Mouse (Mus musculus) gastrocnemius, postnatal 14 days (tissue): Measurements from ENCODE around the gene Efemp2. TPM values are rescaled to one million over a fixed set of nuclear protein-coding genes. Genes with fewer than 3 reads are reported as not detected.

Experiments used
- DNase-seq: peaks from one replicate; pipeline ENCODE4 v3.0.0; 2021; ENCODE audit warnings: mixed read lengths
- intact Hi-C: fragments of 180-260 bp; cut with DNase I; formaldehyde crosslinking; loops from one replicate; pipeline ENCODE4 v1.15.1; 2025; ENCODE audit warnings: low total_unique reads
- total RNA-seq, 2 experiments: library from RNA; stranded (reverse); gene quantifications; 2 replicates each; pipeline ENCODE4 v1.2.3; 2021

Gene Efemp2
- total RNA-seq, 2 experiments from 2014 or later: 14.8 to 21.3 TPM

DNA sequence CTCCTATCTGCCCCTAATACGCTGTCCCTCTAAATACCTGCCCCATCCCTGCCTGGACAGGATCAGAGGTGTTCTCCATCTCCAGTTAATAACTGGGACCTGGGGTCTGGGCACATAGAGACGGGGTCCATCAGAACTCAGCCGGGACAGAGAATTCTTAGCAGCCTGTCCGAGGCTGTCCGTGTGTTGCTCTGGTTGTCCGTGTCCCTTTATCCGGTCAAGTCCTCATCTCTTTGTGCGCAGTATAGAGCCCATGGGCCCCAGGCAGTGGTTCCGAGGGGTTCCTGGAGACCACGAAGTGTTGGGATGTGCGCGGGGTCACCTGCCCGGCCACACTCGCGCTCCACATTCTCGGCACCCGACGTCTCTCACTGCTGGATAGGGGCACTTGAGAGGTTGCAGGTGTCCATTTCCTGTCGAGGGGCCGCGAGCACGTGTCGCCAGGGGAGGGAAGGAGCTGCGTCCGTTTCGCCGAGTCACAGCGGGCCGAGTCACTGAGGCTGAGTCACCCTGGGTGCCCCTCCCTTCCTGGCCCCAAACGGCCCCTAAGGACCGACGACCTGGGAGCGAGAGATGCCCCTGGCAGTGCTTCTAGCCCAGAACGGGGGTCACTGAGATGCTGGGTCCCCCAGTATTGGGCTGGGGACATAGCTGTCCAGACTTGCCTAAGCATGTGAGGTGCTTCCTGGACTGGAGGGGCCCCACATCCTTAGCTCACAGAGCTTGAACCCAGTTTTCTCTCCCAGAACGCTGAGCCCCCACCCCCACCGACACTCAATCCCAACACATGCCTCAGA lies 25.2 kb upstream of the Efemp2 start:
- intact Hi-C loops: no loop called here
- DNase-seq: no peak

DNA sequence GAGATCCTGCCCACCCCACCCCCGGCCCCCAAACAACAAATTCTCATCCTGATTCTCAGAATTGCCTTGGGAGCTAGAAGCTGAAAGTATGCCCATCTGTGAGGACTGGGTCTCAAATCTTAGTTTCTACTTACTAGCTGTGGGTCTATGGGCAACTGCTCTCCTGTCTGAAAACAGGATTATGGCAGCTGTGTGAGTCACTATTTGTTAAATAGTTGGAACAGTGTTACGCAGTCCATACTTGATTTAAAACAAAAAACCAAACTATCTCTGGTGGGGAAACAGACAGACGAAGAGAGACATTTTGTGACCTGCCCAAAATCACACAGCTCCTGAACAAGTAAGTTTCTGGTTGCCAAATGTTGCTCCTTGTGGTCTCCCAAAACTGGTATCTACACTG lies 24.1 kb upstream of the Efemp2 start:
- DNase-seq: no peak
- intact Hi-C loops: no loop called here

DNA sequence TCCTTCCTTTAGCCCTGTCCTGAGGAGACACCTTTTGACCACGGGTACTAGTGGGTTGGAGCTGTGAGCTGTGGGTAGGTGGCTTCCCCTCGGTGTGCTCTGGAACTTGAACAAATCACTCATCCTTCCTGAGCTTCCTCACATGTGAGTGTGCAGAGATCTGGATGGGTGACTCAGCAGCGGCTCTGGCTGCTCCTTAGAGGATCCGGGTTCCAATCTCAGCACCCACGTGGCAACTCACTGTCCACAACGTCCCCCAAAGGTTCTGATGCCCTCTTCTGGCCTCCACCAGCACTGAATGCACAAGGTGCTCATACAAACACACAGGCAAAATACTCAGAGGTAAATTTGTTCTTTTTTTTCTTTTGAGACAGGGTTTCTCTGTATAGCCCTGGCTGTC lies 22.0 kb upstream of the Efemp2 start:
- no peak for DNase-seq
- intact Hi-C loops: no loop called here

DNA sequence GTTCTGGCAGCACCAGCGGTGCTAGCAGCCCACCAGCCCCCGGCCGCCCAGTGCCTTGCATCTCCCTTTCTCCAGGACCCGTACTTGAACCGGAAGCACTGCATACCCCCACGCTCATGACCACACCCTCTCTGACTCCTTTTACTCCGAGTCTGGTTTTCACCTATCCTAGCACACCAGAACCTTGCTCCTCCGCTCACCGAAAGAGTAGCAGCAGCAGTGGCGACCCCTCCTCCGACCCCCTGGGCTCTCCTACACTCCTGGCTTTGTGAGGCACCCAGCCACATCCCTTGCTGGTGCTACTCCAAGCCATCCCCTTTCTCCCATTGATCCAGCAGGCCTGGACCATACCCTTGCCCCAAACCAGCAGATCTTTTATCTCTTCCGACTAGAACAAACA lies 18.7 kb upstream of the Efemp2 start:
- intact Hi-C loops: no loop called here

DNA sequence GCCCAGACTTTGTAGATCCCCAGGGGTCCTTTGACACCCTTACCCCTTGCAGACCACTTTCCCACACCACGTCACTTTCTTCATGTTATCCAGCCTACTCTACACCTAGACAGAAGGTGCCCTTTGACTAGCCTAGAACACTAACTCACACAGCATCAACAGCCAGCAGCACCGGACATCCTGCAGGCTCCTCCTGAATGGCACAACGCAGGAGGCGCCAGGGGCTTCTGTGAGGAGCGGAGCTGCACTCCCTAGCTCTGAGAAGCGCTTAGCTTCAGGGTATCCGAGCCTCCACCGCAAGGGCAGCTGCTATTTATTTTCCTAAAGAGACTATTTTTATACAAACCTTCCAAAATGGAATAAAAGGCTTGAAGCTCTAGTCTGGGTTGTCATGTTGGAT lies 18.2 kb upstream of the Efemp2 start:
- intact Hi-C loops: no loop called here
- no peak for DNase-seq

More for the DNA sequence above, 18.7 kb upstream of the Efemp2 start:
- no peak for DNase-seq

DNA sequence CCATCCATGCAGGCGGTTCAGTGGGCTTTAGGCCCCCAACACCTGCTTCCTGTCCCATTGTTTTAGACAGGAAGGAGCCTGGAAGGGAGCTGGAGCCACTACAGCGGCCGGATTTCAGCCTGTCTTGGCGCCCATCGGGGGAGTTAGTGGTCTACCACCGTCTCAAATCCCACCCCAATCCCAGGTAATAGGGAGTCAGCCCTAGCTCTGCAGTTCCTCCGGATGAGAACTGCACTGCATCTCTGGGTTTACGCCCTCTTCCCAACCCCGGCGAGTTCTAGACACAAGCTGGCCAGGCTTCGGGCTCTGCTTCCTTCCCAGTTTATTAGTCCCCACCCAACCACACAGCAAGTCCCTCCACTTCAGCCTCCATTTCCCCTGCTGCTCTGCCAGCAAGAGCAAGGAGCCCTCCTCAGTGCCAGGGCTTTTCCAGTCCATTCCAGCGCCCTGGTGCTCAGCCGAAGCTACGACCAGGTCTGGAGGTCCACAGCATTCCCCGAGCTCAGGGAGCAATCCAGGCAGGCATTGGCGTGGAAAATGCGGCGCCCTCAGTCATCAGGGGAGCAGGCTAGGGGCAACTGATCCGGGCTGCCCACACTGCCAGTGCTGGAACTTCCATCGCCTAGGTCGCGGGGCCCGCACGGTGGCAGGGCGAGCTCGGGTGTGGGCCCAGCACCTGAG lies 17.4 kb upstream of the Efemp2 start:
- intact Hi-C loops: no loop called here
- no peak for DNase-seq

DNA sequence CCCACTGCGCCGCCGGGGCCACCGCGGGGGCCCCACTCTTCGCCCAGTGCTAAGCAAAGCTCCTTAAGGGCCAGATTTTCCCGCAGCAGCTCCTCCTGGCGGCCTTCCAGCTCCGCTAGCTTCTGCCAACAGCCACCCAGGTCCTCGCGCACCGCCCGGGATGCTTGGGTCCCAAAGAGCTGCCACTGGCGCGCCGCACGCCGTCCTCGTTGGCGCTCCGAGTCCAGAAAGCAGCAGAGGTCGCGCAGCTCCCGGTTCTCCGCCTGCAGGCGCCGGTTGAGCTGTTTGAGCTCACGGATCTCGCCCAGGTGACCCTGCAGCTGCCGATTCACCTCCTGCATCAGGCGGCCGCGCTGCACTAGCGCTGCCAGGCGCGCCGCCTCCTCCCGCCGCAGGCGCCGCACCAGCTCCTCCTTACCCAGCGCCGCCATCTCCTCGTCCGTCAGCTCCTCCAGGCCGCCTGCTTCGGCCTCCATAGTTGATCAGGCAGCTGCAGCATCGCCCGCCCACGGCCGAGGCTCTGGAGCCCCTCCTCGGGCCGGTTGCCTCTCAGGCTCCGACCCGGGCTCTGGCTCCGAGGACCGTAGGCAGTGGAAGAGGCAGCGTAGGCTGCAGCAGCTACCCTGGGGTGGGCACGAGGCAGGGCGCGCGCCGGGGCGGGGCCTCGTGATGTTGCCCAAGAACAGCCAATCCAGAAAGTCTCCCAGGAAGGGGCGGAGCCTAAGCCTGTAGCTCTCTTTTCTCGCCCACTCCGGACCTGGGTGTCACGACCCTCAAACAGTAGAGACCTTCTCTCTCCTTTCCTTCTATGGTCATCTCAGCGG lies 16.6 kb upstream of the Efemp2 start:
- DNase-seq: peak; percentile 95
- intact Hi-C loops: no loop called here

DNA sequence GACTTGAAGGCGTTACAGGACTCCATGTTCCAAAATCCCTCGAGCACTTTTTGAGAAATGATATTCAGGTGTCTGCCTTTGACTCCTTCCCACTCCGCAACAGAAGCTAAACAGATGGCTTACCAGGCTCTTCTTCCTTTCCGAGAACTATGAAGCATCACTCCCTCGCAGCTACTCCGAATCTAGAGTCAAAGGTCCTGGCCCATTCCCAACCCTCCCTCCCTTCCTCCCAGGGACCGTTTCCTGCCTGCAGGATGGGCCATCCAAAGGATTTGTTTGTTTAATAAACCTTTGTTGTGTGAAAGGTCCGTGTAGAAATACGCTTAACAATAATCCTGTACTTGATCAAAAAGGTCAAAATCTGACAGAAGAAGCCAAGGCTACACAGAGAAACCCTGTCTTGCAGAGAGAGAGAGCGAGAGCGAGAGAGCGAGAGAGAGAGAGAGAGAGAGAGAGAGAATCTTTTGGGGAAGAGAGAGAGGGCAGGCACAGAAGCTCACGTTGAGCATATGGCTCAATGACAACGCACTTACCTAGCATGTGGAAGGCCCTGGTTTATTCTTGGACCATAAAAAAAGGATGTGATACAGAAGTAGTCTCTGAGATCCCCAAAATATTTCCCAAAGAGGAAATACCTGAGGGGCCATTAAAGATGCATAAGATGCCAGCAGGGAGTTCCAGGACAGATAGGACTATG lies 15.9 kb upstream of the Efemp2 start, which contains the start of gene Ccdc85b:
Gene Ccdc85b, minus strand, starts transcription at position 149 of the 697 bp plus-strand sequence.
- DNase-seq: no peak
- intact Hi-C loops: no loop called here

DNA sequence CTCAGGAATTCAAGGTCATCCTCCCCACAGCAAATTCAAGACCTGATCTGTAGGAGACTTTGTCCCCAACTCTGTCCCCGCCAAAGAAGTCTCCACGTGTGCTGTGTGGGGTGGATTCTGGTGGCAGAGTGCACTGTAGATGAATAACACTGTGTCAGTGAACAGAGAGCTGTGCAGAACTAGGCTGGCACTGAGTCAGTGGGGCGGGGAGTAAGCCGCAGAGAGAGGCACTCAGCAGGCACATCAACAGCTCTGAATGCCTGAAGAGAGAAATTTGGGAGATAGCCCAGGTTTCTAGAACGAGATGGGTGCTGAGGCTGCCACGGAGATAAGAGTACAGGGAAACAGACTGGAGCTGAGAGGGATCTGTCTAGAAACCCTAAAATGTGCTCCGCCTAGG lies 14.7 kb upstream of the Efemp2 start:
- intact Hi-C loops: no loop called here

DNA sequence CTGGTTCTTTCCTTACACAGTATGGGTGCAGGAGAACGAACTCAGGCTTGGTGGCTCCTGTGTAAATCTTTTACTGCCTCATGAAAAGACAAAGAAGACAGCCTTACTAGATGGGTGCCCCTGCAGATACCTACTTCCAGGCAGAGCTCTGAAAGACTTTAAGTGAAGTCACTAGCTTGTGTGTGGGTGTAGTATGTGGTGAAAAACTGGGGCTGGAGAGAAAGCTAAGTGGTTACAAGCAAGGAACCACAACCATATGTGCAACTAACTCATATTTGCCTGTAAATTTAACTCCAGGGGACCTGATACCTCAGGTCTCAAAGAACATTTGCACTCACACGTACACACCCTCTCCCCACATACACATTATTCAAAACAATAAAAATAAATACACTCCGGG lies 13.9 kb upstream of the Efemp2 start:
- DNase-seq: no peak
- intact Hi-C loops: no loop called here

More for the DNA sequence above, 14.7 kb upstream of the Efemp2 start:
- no peak for DNase-seq

DNA sequence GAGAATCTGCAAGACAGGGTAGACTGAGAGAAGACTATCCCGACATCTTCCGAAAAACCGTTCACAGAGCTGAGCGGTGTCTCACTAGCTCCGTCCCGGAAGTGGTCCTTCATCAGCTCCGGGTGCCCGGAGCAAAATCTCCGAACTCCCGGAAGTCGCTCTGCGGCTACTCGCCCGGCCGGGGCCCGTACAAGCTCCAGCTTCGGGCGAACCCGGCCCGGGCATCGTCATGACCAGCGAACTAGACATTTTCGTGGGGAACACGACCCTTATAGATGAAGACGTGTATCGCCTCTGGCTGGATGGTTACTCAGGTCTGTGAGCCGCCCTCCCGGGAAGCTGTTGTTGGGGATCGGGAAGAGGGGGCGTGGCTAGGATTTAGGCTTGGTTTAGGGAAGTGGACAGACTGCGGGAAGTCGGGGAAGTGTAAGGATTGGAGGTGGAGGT lies 13.3 kb upstream of the Efemp2 start, which contains the start of gene Fibp:
Gene Fibp, plus strand, starts transcription at position 151 of the 447 bp plus-strand sequence.
- peak; percentile 89 for DNase-seq
- intact Hi-C loops: no loop called here

DNA sequence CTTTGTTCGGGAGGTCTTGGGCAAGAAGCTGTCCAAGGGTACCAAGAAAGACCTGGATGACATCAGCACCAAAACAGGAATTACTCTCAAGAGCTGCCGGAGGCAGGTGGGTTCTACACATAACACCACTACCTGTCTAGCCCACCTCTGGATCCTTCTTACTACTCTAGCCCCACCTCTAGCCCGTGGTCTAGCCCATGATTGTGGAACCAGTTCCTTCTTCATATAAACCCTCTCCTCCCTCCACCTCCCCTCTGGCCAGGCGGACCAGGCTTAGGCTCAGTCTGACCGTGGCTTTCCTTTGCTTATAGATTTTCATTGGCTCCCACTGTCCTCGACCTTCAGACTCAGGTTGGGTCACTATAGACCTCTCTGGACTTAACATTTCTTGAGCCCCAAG lies 12.3 kb upstream of the Efemp2 start:
- no peak for DNase-seq
- intact Hi-C loops: no loop called here

DNA sequence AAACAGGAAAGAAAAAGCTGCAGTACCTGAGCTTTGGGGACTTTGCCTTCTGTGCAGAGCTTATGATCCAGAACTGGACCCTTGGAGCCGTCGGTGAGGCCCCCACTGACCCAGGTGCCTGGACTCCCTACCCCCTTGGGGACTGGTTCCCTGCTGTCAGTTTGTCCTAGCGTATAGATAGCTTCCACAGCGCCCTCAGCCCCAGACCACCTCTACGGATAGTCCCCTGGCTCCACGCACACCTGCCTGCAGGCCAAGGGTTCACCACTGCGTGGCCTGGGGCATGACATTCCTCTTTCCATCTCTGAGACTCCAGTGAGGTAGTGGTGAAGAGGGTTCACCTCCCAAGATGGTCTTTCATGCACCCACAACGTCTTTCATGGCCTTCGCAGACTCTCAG lies 10.5 kb upstream of the Efemp2 start:
- no peak for DNase-seq
- intact Hi-C loops: no loop called here

DNA sequence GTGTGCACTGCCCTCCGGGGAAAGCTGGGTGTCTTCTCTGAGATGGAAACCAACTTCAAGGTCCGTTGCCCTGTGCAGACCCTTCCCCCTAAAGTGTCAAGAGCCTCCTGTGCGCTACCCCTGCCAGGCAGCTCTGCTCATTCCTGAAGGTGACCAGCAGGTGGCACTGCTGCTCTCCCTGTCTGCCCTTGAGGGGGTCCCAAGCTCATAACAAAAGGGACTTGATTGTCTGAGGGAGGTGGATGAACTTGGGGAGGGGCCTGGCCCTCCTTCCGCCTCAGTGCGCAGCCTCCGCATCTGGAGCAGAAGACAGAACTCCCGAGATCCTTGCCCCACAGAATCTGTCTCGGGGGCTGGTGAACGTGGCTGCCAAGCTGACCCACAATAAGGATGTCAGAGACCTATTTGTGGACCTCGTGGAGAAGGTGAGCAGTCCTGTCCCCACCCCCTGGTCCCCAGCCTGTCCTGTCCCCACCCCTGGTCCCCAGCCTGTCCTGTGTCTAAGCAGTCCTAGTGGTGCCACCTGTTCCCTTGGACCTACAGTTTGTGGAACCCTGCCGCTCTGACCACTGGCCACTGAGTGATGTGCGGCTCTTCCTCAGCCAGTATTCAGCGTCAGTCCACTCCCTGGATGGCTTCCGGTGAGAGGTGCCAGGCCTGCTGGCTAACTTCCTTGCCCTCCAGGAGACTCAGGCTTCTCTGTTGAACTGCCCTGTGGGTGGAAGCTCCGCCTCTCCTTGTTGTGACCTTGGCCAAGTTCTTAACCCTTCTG lies 9.8 kb upstream of the Efemp2 start:
- DNase-seq: peak; percentile 51
- intact Hi-C loops: no loop called here

DNA sequence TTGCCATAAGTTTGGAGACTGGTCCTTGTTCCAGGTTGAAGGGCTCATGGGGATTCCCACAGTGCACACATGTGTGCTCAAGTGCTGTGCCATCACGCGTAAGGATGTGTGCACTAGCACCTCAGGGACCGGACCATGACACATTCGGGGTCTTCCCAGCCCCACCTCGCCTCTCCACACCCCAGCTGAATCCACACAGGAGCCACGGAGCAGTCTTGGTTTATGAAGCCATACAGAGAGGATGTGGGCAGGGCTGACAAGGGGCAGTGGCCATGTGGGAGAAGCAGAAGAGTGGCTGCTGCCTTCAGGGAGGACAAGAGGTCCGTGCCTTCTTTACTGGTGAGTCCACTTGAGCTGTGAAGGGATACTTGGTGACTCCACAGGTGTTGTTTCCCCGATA lies 8.7 kb upstream of the Efemp2 start:
- intact Hi-C loops: no loop called here
- DNase-seq: no peak

DNA sequence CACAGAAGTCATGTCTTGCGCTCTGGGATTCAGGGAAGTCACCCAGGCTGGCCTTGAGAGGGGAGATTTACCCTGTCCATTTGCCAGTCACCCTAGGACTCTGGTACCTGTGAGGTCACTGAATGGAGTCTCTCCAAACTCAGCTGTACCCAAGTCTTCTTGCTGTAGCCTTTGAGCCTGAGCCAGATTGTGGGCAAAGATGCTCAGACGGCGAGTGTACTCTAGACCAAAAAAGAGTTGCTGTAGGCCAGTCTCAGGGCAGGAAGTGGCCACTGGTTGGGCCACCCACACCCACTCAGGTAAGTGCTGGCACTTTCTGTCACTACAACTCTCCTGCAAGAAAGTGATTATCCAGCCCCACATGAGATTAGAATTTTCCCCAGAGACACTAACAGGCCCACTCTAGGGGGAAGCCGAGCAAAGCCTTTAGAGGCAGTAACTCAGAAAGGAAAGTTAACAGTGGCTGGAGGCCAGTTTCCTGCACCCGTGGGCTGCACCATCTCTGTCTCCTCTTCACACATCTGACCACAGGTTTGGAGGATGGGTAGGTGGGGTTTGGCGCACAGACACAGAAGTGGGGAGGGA lies 6.7 kb upstream of the Efemp2 start:
- intact Hi-C loops: no loop called here
- no peak for DNase-seq

DNA sequence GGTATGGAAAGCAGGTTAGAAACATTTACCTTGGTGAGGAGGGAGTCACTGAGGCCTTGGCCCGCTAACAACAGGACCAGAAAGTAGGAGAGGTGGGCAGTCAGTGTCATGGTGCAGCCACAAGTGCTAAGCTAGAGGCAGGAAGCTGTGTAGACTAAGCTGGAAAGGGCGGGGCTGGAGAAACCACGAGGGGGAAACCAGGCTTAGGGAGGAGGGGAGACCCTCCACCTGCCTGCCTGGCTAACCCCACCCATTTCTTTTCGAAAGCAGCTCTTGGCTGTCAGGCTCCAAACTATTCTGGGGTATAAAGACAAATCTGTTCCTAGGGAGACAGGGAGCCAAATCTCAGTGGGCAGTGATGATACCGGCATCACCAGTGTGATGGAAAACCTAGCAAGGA lies 5.4 kb upstream of the Efemp2 start, which contains the start of gene Ctsw:
Gene Ctsw, minus strand, starts transcription at position 134 of the 400 bp plus-strand sequence.
- intact Hi-C loops: no loop called here
- DNase-seq: no peak

DNA sequence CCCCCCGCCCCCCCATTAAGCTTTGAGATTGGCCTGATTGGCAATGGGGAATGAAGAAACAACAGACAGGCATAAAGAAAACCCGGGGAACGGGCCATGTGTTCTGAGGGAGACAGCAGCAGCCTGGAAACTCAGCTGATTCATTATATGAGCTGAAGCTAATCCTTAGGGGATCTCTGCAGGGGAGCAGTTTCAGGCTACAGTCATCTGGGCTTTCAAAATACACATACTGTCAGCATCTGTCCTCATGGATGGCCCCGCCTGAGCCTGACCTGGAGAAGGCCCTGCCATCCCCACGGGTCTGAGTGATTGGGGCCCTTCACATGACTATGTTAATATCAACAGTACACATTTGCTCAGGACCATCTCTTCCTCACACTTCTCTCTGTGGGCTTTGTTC lies 1.9 kb upstream of the Efemp2 start:
- DNase-seq: no peak
- intact Hi-C loops: no loop called here
